Mouse (Mus musculus) forebrain, embryonic 14.5 days (tissue): ENCODE measurements around the gene Hgf. TPM values are rescaled to one million over a fixed set of nuclear protein-coding genes. Genes with fewer than 3 reads are reported as not detected.

Source experiments
- ATAC-seq: fragments of 200-750 bp; cut with Nextera tagmentation; 2 replicates; pipeline ENCODE4 v1.8.0; 2017; ENCODE audit warnings: mild to moderate bottlenecking, moderate library complexity
- DNase-seq: peaks from one replicate; pipeline ENCODE4 v3.0.0-alpha.2; 2015; ENCODE audit warnings: low spot score
- H3K27ac ChIP-seq: fragments of 300-500 bp; sonication (generic); 2 replicates; pipeline ENCODE4 v1.5.1; 2014; ENCODE audit warnings: low read depth, mild to moderate bottlenecking, control low read depth, low read length, moderate library complexity
- H3K27me3 ChIP-seq: fragments of 300-500 bp; sonication (generic); replicated peaks from 2 replicates; pipeline ENCODE4 v1.6.1; 2014; ENCODE audit warnings: low read length, control low read depth, mixed read lengths; ENCODE audit not compliant: control insufficient read depth, insufficient read depth
- H3K36me3 ChIP-seq: fragments of 300-500 bp; sonication (generic); 2 replicates; pipeline ENCODE4 v1.6.1; 2014; ENCODE audit warnings: low read length, control low read depth; ENCODE audit not compliant: control insufficient read depth, insufficient read depth
- H3K4me1 ChIP-seq: fragments of 300-500 bp; sonication (generic); 2 replicates; pipeline ENCODE4 v1.6.1; 2014; ENCODE audit warnings: antibody characterized with exemption, low read length, control low read depth; ENCODE audit not compliant: control insufficient read depth, insufficient read depth
- H3K4me2 ChIP-seq: fragments of 300-500 bp; sonication (generic); 2 replicates; pipeline ENCODE4 v1.6.1; 2014; ENCODE audit warnings: mild to moderate bottlenecking, control low read depth, low read length
- H3K4me3 ChIP-seq: fragments of 300-500 bp; sonication (generic); 2 replicates; pipeline ENCODE4 v1.5.1; 2014; ENCODE audit warnings: low read depth, low read length, control low read depth
- H3K9ac ChIP-seq: fragments of 300-500 bp; sonication (generic); 2 replicates; pipeline ENCODE4 v1.6.1; 2014; ENCODE audit warnings: mild to moderate bottlenecking, low read length, control low read depth, moderate library complexity
- H3K9me3 ChIP-seq: fragments of 300-500 bp; sonication (generic); replicated peaks from 2 replicates; pipeline ENCODE4 v1.6.1; 2016; ENCODE audit warnings: low read length, control low read depth, mixed read lengths; ENCODE audit not compliant: control insufficient read depth
- WGBS: fragments of 180-500 bp; shearing (Covaris S2); extraction: QIAGEN DNeasy Blood & Tissue Kit; methylation state at CpG from one replicate; pipeline ENCODE4 v1.1.7; 2014; 5-methylcytosine and 5-hydroxymethylcytosine counted together
- polyA plus RNA-seq: library from polyadenylated mRNA; unstranded; fragments of >200 nt; fragmentation: Nextera tagmentation; extraction: Ambion mirVana; gene quantifications from 2 replicates; pipeline ENCODE4 v1.2.1, GENCODE M21; 2014

Hgf gene
- polyA plus RNA-seq, result 0.51 and 0.99 TPM in 2 replicates

- no peak within 1 kb of the TSS for H3K27ac ChIP-seq
- peak within 1 kb of the TSS; percentile 47 for H3K4me2 ChIP-seq
- H3K4me3 ChIP-seq, result peak within 1 kb of the TSS; percentile 14
- H3K9ac ChIP-seq, result peak within 1 kb of the TSS; percentile 35; the same call in 1 of the 2 replicates
- ATAC-seq (peak; percentile 75), DNase-seq (peak; percentile 53)
- H3K36me3 ChIP-seq, result no peaks in the 10 kb centered on the region
- WGBS, result 6% methylated on average over 16 of the region's 16 CpGs
- H3K27me3 ChIP-seq, result no peaks in the 10 kb centered on the region
- H3K4me1 ChIP-seq, result 0 out of 2 replicates have a peak, but pooled peaks cover 4% of the 10 kb centered on the region
- H3K9me3 ChIP-seq, result no peaks in the 10 kb centered on the region
These were observed at the start of gene Hgf for GRCm38 (mm10) chr5:16553304-16554047. Gene Hgf (plus strand): TSS chr5:16553495.

GRCm38 (mm10) chr5:16506702-16507350 is 46.5 kb upstream of the Hgf start:
- Histone ChIP-seq H3K27me3 (no peaks in the 10 kb centered on the region), H3K9me3 (no peaks in the 10 kb centered on the region), H3K36me3 (no peaks in the 10 kb centered on the region), H3K9ac (no peak overlapping the region), H3K4me1 (no peaks in the 10 kb centered on the region), H3K27ac (no peak overlapping the region), H3K4me2 (no peak overlapping the region), H3K4me3 (no peak overlapping the region)
- ATAC-seq (no peak), DNase-seq (no peak)
- WGBS, result 79% methylated on average over 4 of the region's 4 CpGs

GRCm38 (mm10) chr5:16531619-16532277 is 21.5 kb upstream of the Hgf start:
- no peak overlapping the region for H3K9ac ChIP-seq
- no peaks in the 10 kb centered on the region for H3K36me3 ChIP-seq
- DNase-seq (peak; percentile 53), ATAC-seq (peak; percentile 83)
- no peak overlapping the region for H3K4me3 ChIP-seq
- H3K4me1 ChIP-seq, result no peaks in the 10 kb centered on the region
- no peaks in the 10 kb centered on the region for H3K27me3 ChIP-seq
- no peak overlapping the region for H3K4me2 ChIP-seq
- no peaks in the 10 kb centered on the region for H3K9me3 ChIP-seq
- 40% methylated on average over 3 of the region's 3 CpGs for WGBS
- no peak overlapping the region for H3K27ac ChIP-seq

GRCm38 (mm10) chr5:16538067-16538466 is 15.2 kb upstream of the Hgf start:
- no peak for ATAC-seq
- H3K27me3 ChIP-seq, result no peaks in the 10 kb centered on the region
- no peak overlapping the region for H3K9ac ChIP-seq
- H3K27ac ChIP-seq, result no peak overlapping the region
- WGBS, result 78% methylated on average over 2 of the region's 2 CpGs
- H3K4me2 ChIP-seq, result no peak overlapping the region
- DNase-seq, result no peak
- H3K36me3 ChIP-seq, result no peaks in the 10 kb centered on the region
- H3K4me3 ChIP-seq, result no peak overlapping the region
- no peaks in the 10 kb centered on the region for H3K4me1 ChIP-seq
- no peaks in the 10 kb centered on the region for H3K9me3 ChIP-seq

- Histone ChIP-seq H3K4me1 (no peaks in the 10 kb centered on the region), H3K27me3 (no peaks in the 10 kb centered on the region), H3K4me3 (no peak overlapping the region), H3K9me3 (no peaks in the 10 kb centered on the region), H3K9ac (no peak overlapping the region), H3K4me2 (no peak overlapping the region), H3K27ac (no peak overlapping the region), H3K36me3 (no peaks in the 10 kb centered on the region)
- ATAC-seq, result no peak
- whole genome bisulfite sequencing, result 33% methylated on average over 2 of the region's 2 CpGs
- no peak for DNase-seq
These were observed 11.7 kb upstream of the Hgf start for GRCm38 (mm10) chr5:16541561-16542116.

- no peaks in the 10 kb centered on the region for H3K9me3 ChIP-seq
- no peak overlapping the region for H3K4me2 ChIP-seq
- H3K27ac ChIP-seq, result no peak overlapping the region
- H3K27me3 ChIP-seq, result no peaks in the 10 kb centered on the region
- no peak for ATAC-seq
- no peaks in the 10 kb centered on the region for H3K4me1 ChIP-seq
- H3K9ac ChIP-seq, result no peak overlapping the region
- H3K4me3 ChIP-seq, result no peak overlapping the region
- no peaks in the 10 kb centered on the region for H3K36me3 ChIP-seq
- 85% methylated on average over 3 of the region's 3 CpGs for WGBS
- no peak for DNase-seq
These were observed 5.8 kb upstream of the Hgf start for GRCm38 (mm10) chr5:16547490-16547889.

- Histone ChIP-seq H3K4me3 (no peak overlapping the region), H3K27me3 (no peaks in the 10 kb centered on the region), H3K27ac (no peak overlapping the region), H3K9ac (no peak overlapping the region), H3K9me3 (no peaks in the 10 kb centered on the region), H3K36me3 (no peaks in the 10 kb centered on the region), H3K4me2 (no peak overlapping the region), H3K4me1 (0 out of 2 replicates have a peak, but pooled peaks cover 4% of the 10 kb centered on the region)
- no peak for DNase-seq
- ATAC-seq, result 0 out of 2 replicates have a peak, but pooled peaks have one; percentile 4
- WGBS, result 70% methylated on average over 4 of the region's 4 CpGs
These were observed 648 bp upstream of the Hgf start for GRCm38 (mm10) chr5:16552647-16553046.

GRCm38 (mm10) chr5:16560247-16560646 is 7.0 kb downstream of the Hgf start:
- no peak for DNase-seq
- H3K27me3 ChIP-seq, result no peaks in the 10 kb centered on the region
- no peak overlapping the region for H3K27ac ChIP-seq
- no peak overlapping the region for H3K4me2 ChIP-seq
- H3K36me3 ChIP-seq, result no peaks in the 10 kb centered on the region
- H3K4me3 ChIP-seq, result no peak overlapping the region
- no peak for ATAC-seq
- 86% methylated on average over 3 of the region's 3 CpGs for WGBS
- no peaks in the 10 kb centered on the region for H3K4me1 ChIP-seq
- H3K9me3 ChIP-seq, result no peaks in the 10 kb centered on the region
- no peak overlapping the region for H3K9ac ChIP-seq
